Mouse (Mus musculus): ENCODE data around the gene Ctf1.

The Ctf1 gene

DNA sequence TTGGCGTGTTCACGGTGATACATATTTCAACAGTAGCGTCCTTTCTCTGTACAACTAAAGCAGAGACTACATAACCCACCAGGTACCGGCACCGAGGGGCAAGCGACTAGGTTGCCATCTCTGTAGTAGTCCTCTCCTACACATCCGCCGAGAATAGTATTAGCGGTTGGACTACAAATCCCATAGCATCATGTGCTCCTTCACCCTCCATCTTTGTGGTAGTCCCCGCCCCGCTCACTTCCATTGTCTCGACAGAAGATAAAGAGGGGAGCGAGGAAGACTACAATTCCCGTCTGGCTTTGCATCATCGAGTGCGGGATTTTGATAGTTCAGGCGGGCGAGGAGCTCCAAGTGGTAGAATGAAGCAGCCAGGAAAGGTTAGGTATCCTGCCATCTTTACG, 32.7 kb downstream of the Ctf1 start:
- peak; percentile 92 for DNase-seq

DNA sequence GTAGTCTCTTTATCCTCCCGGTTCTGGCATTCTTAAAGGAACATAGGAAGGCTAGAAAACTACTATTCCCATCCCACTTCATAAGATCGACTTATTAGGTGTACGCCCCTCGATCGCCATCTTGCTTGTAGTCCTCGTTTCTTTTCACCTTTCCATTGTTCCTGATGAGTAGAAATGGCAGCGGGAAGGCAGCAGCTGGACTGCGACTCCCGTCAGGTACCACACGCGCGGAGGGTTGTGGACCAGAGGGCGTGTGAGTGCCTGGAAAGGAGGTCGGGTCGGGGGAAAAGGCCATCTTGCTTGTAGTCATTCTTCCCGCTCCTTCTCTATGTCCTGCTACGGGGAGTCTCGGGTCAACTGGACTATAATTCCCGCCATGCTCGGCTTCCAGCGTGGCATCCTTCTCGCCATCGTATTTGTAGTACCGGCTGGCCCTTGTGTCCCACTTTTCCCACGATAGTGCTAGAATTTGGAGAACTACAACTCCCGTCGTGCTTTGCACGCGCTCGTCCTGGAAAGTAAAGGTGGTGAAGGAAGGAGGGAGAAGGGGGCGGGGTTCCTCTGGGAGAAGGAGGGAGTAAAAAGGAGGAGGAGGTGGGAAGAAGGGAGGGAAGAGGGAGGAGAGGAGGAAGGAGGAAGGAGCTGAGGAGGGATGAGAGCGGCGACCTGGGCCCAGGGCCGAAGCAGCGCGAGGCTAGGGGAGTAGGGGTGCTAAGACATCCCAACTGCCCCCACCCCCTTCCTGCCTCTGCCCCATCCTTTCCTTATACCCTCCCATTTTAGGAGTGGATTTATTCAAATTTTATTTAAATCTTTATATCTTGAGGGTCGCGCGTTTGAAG, 33.3 kb downstream of the Ctf1 start:
- peak; percentile 96 for DNase-seq

DNA sequence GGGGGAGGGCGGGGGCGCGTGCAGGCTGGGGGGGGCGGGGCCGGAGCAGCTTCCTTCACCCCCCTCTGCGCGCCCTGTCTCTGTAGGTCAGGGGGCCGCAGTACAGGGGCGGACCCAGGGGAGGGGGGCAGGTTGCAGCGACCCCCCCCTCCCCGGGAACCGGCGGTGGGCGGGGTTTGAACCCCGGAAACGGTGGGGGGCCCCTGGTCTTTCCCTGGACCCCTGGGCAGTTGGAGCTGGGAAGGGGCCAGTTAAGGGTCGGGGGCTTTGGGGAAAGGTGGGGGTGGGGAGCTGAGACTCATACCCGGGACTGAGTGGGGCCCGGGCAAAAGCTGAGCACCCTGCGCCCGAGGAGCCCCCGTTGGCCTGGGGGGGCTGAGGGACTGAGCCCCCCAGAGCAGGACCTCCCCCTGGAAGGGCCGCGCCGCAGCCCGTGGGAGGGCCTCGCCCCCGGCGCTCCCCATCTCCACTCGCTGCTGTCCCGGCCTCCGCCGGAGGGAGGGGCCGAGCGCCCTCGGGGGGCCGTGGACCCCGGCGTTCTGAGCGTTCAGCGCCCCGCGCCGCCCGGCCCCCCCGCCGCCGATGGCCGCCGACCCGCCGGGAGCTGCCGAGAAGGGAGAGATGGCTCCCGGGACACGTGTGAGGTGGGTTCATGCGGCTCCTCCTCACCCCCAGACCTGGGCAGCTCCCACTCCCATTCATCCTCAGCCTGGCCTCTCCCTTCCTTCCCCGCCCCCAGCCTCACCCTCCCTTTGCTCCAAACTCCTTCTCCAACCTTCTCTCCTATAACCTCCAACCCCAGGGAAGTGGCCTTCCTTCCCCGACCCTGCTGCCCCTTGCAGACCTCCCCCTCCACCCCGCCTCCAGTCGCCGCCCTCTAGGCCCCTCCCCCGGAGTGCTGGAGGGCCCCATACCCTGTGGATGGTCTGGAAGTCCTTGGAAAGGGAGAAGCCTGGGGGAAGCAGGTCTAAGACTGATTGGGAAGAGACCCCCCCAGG, 34.3 kb downstream of the Ctf1 start:
- DNase-seq = no peak

DNA sequence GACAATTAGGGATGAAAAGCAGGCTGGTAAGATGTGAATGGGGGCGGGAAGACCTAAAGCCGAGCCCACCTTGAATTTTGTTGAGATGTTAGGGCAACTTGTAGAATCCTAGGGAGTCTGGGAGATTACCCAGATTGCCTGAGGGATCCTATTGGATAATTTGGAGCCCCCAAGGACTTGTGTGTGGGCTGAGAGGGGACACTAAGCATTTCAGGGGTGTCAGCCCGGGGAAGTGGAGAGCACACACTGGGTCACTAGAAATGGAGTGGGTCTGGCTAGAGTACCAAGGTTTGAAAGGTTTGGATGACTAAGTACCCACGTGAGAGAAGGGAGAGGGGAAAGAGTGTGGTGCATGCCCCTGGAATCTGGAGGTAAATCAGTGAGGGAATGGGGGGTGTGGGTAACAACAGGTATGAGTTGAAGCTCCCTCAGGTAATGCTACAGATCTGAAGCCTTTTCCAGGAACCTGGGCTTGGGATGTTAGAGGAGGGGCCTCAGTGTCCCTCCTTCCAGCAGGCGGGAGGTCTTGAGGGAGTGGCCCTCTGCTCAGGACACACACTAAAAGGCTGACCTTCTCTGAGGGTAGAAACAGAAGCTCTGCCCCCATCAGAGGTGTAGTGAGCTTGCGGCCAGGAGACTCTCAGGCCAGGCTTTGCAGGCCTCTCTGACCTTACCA, 35.2 kb downstream of the Ctf1 start:
- DNase-seq = no peak

DNA sequence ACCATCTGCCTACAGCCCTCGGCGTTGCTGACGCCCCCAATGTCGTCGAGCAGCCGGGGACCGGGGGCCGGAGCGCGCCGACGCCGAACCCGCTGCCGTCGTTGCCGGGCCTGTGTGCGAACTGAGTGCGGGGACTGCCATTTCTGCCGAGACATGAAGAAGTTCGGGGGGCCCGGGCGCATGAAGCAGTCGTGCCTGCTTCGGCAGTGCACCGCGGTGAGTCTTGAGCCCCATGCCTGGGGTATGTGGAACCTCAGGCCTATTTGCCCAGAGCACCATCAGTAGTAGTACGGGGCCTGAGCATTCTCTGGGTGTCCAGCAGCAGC, 35.7 kb downstream of the Ctf1 start:
- DNase-seq = no peak

DNA sequence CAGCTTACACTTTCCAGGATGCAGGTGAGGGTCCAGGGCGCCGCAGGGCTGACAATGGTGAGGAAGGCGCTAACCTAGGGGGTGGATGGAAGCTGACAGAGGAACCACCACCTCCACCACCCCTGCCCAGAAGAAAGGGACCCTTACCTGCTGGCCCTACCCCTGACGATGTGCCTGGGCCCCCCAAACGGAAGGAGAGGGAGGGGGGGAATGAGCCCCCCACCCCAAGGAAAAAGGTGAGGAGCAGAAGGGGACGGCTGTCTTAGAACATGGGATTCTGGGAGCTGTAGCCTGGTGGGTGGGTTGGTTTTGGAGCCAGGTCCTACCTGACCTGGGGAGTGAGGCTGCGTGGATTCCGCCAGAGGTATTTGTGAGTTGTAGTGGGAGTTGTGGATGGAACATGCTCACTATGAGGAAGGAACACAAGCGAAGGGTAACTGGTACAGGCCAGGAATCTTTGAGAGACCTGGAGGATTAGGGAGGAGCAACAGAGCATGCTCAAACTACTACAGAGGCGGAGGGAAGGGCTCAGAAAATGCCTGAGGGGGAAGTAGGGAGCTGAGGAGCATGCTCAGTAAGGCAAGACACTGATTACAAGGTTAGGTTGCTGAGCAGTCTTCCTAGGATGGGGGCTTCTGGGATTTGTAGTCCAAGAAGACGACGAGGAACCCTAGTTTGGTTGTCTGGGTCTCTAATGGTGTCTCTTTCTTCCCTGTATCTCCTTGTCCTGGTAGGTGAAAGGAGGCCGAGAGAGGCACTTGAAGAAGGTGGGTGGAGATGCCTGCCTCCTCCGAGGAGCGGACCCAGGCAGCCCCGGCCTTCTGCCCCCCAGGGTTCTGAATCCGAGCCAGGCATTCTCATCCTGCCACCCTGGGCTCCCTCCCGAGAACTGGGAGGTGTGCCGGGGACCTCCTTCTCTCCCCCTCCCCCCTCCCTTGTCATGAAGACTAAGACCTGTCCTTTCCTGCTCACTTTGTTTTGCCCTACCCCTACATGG, 37.9 kb downstream of the Ctf1 start:
- DNase-seq = no peak

DNA sequence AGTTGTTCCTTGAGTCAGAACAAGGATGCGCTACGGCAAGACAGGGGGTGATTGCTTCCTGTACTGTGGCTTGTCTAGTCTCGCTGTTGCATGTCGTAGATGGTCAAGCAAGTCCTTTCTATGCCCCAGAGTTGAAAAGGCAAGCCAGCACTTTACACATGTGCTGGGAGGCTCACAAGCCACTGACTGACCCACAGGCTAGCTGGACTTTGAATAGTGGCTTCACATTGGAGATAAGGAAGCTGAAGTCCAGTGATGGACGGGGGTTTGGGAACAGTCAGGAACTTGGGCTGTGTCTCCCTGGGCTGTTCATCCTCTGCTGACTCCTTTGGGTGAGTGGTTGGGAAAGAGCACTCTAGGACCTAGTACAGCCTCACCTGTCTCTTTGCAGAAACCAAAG, 39.1 kb downstream of the Ctf1 start:
- no peak for DNase-seq

DNA sequence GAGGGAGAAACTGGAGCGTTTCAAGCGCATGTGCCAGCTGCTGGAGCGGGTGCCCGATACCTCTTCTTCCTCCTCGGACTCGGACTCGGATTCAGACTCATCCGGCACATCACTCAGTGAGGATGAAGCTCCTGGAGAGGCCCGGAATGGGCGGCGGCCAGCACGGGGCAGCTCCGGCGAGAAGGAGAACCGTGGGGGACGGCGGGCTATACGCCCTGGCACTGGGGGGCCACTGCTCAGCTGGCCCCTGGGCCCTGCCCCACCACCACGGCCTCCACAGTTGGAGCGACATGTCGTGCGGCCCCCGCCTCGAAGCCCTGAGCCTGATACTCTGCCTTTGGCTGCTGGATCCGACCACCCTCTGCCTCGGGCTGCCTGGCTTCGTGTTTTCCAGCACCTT, 39.5 kb downstream of the Ctf1 start:
- no peak for DNase-seq

DNA sequence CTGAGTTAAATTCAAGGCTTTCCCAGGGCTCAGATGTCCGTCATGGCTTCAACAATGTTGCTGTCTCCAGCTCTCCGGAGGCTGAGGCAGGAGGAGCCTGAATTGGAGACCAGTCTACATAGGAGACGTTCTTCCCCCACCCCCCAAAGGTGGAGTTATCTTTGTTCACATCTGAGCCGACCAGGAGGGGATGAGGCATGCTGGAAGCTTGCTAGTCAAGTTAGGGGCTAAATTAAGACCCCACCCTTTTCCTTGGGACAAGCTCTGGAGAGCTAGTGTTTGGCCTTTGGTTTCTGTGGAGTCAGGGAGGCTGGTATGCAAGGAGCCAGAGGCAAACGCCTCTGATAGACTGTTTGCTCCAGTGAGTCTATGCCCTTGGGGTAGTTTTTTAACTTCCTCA, 40.6 kb downstream of the Ctf1 start:
- DNase-seq = no peak

DNA sequence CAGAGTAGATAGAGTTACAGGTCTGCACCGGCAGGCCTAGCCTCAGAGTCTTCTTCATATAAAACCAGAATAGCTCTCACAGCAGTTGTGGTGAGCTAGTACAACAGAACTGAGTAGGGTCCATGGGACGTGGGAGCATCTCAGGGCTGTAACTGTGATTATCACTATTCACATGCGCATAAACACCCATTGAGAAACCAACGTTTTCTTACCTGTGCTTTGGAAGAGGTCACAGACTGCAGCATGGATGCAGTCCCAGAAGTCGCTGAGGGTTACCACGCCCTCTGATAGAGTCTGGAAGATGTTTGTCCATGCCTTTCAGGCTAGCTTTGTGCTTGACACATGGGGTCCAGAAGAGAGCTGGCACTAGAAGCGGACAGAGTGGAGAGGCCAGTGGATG, 41.2 kb downstream of the Ctf1 start:
- no peak for DNase-seq

DNA sequence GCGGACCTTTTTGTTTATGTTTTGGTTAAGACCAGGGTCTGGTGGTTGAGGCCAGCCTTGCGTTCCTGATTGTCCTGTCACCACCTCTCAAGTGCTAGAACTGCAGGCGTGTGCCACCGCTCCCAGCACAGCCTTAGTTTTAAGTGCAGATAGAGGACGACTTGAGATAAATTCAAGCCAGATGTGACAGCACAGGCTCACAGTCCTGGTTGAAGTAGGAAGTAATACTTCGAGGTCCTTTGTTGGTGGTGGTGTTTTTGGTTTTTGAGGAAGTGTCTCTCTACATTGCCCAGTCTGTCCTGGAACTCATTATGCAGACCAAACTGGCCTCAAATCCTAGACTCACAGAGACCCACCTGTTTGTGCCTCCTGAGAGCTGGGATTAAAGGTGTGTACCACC, 47.2 kb downstream of the Ctf1 start:
- DNase-seq = no peak

DNA sequence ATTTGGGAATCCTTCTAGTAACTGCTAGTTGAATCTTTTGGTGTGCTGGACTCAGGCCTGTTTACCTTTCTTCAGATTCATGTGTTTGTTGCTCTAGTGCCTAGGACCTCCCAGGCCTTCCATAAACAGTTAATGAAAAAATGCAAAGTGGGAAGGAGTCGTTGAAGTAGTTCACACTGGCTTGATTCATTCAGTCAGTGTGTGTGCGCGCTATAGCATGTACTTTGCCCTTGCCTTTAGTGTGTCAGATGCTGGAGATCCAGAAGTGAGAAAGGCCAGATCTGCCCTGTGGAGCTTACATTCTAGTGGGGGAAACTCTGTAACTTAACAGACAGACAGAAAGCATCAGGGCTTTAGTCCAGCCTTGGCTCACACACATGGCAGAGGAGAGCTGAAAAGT, 47.9 kb downstream of the Ctf1 start:
- DNase-seq = no peak

DNA sequence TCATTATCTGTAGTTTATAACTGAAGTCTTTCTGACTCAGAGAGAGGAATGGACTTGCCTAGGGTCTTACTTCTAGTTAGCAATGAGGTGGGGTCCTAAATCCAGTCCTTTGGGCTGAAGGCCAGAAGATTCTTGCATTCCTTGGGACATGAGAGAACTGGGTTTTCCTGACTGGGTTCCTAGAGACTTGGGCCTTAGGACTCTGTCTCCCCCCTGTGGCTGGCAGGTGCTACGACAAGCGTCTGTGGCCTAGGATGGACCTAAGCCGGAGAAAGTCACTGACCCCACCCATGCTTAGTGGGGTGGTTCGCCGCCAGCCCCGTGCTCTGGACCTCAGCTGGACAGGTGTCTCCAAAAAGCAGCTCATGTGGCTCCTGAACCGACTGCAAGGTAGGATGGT, 48.5 kb downstream of the Ctf1 start:
- no peak for DNase-seq

DNA sequence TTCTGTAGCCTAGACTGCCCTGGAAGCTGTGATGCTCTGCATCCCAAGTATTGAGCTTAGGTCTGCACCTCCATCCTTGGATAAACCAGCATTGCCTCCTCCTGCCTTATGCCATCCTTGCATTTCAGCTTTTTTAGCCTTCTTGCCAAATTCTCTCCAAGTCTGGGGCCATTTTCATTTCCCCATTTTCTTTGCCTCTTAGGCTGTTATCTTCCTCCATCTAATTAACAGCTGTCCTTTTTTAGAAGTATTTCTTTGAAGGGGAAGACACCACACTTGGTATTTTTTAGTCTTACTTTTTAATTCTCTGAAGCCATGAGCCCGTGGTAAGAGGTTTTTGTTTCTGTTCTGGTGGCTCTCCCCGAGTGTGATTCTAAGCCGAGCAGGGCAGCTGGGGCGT, 51.1 kb downstream of the Ctf1 start:
- no peak for DNase-seq

DNA sequence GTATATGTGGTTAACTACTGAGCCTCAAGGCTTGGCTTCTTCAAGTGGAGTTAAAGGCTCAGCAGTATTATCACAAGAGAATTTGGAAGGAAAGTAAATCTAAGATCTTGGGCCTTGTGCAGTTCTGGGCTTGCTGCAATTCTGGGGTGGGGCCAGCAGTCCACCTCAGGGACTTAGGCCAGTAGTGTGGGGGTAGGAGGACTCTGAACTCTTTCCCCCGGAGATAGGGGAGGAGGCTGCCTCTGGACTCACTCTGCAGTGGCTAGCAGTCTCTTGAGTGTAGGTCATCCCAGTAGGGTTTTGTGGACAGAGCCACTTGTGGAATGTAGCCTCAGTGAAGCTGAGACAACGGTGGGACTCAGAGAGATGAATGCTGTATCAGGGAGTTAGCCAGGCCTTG, 53.2 kb downstream of the Ctf1 start:
- DNase-seq = no peak

DNA sequence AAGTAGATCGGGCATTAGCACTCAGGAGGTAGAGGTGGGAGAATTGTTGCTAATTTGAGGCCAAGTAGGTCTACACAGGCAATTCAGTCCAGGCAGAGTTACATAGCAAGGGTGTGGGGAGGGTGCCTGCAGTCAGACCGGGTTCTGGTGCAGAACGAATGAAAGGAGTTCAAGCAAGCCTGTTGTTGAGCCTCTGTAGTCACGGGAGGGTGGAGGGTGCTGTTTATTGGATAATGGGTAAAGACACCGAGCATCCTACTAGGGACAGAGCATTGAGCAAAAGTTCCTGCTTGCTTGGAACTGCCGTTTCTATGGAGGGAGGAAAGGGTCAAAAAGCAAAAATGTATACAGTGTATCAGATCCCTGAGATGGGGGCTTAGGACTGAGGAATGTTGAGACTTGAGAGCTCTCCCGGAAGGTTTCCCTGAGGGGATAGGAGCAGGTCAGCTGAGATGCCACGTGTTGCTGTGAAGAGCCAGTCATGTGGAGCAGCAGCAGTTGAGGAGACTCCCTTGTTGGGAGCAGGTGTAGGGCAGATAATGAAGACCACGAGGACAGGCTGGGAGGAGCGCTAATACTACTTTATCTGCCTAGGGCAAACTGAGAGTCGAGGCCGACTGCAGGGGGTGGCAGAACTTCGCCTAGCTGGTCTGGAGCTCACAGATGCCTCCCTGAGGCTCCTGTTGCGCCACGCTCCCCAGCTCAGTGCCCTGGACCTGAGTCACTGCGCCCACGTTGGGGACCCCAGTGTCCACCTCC, 54.5 kb downstream of the Ctf1 start:
- DNase-seq = no peak
